In the genomic region with DNA sequence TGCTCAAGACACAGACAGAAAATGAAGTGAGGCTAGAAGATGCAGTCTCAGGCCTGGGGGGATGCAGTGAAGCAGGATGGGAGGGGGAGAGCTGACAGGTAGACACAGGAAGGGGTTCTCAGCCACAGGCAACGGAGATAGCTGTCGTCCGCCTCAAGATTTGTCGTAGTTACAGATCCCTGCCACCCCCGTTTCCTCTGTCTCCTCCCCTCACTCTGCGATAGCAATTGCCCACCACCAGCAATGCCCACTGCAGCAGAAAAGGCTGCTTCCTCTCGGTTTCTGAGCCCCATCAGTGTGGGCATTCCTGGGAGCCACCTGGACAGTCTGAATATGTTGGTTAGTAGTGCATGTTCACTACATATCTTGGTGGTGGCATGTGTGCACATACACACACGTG, we compare ENCODE assay signal across 20 mouse cellular contexts. TPM values are rescaled to one million over a fixed set of nuclear protein-coding genes. Genes with fewer than 3 reads are reported as not detected.
DNase-seq lines count a peak whose midpoint lies in the region; TF ChIP-seq lines count a peak whose summit lies in the region.
"Had no signal": no experiment of that assay in that cellular context is flagged by ENCODE, and none has a peak within 500 bp of the region (broad histone marks: within the 10 kb centered on the region; RNA-seq: fewer than 3 reads in every experiment).

No protein-coding gene starts in this region.

- peak in 1 of 2 experiments; percentile 32 for DNase-seq in spleen, adult 2 months (ENCODE audit: low read depth in 1 of 2, low spot score in 2 of 2)
- DNase-seq in spleen, postnatal 4 days (ENCODE audit: low spot score in 2 of 2), result no peak
- peak; percentile 62 for DNase-seq in T-cell, adult 2 months (ENCODE audit: low spot score)
- peak; percentile 73 for DNase-seq in naive thymus-derived CD4-positive, alpha-beta T cell, adult 2 months (ENCODE audit: low read depth)
- peak; percentile 52 to 70 for DNase-seq in thymus, postnatal 36 days
- DNase-seq in frontal cortex, postnatal 10 days (ENCODE audit: low spot score in 2 of 2), result no peak
- DNase-seq in adrenal gland, adult 8-10 months, result no peak
- DNase-seq: adrenal gland, postnatal 25 days; cerebellum, adult 9-11 months; embryo, embryonic 11 days; kidney, adult 2 months; kidney, postnatal 36 days; lung, adult 18-20 months; right cerebral cortex, adult 18-20 months had no signal

- WGBS in spleen, adult 2 months, result 14% methylated on average over 8 of the region's 8 CpGs

- peak overlapping the region; percentile 27; the same call in 1 of the 2 replicates for H3K4me3 ChIP-seq in spleen, adult 2 months (ENCODE audit: extremely low read depth, insufficient read depth, insufficient read length)
- H3K4me3 ChIP-seq: forebrain, embryonic 12.5 days; heart, embryonic 10.5 days; midbrain, embryonic 12.5 days; myocyte had no signal

- TF ChIP-seq CTCF in spleen, adult 2 months (IDR thresholded peaks at IDR 0.05; ENCODE audit: extremely low read depth, insufficient read depth, insufficient read length, insufficient replicate concordance), result no peak

- no peaks in the 10 kb centered on the region for H3K27me3 ChIP-seq in spleen, adult 2 months (ENCODE audit: control insufficient read depth, insufficient read depth, low read length)
- H3K27me3 ChIP-seq: CH12.LX had no signal

- H3K36me3 ChIP-seq in spleen, adult 2 months (ENCODE audit: control insufficient read depth, insufficient read depth, low read length), result no peaks in the 10 kb centered on the region
- H3K36me3 ChIP-seq: heart, embryonic 10.5 days had no signal

- TF ChIP-seq POLR2A in spleen, adult 2 months (IDR thresholded peaks at IDR 0.05; ENCODE audit: low read depth, low read length), result peak; percentile 13; the same call in 1 of the 2 replicates

- peak overlapping the region; percentile 79 for H3K27ac ChIP-seq in spleen, adult 2 months (ENCODE audit: insufficient read depth, low read length)
- H3K27ac ChIP-seq: forebrain, embryonic 12.5 days; heart, embryonic 10.5 days; hindbrain, embryonic 14.5 days; midbrain, embryonic 12.5 days had no signal

- peaks cover 29% of the 10 kb centered on the region; the same call in 1 of the 2 replicates for H3K4me1 ChIP-seq in spleen, adult 2 months (ENCODE audit: control insufficient read depth, insufficient read depth, insufficient read length)

RNA-seq across cellular contexts. Expression of a gene that starts 7.6 kb away (rescaled TPM):
- 54.3 and 67.0 TPM in 2 replicates for polyA plus RNA-seq in spleen, adult 2 months (2012; rRNA removed)
- total RNA-seq in adrenal gland, adult 8-10 months (2022), result 10 to 100 TPM; 12.2 to 14.0 (median 12.5) TPM

RNA-seq across cellular contexts. Expression of a gene that starts 28.4 kb away (rescaled TPM):
- 13.9 and 17.1 TPM in 2 replicates for polyA plus RNA-seq in spleen, adult 2 months (2012; rRNA removed)
- total RNA-seq in adrenal gland, adult 8-10 months (2022), result 10 to 100 TPM; 44.3 to 50.8 (median 47.0) TPM

RNA-seq across cellular contexts. Expression of a gene that starts 43.2 kb away (rescaled TPM):
- polyA plus RNA-seq in spleen, adult 2 months (2012; rRNA removed), result 67.6 and 105 TPM in 2 replicates
- 10 to 100 TPM; 31.5 to 46.9 (median 34.3) TPM for total RNA-seq in adrenal gland, adult 8-10 months (2022)

RNA-seq across cellular contexts. Expression of a gene that starts 56.4 kb away (rescaled TPM):
- 51.3 and 72.3 TPM in 2 replicates for polyA plus RNA-seq in spleen, adult 2 months (2012; rRNA removed)
- 100 to 1,000 TPM in 3 of 4 experiments, 10 to 100 TPM in 1; 88.2 to 134 (median 124) TPM for total RNA-seq in adrenal gland, adult 8-10 months (2022)

Comparison
In these comparisons a context has a peak if more than half of its experiments do, and no peak if none do; other contexts are left out.
1. DNase-seq: peak in T-cell, adult 2 months (single experiment), naive thymus-derived CD4-positive, alpha-beta T cell, adult 2 months (single experiment) and thymus, postnatal 36 days (2 of 2); none in spleen, postnatal 4 days (0 of 2), frontal cortex, postnatal 10 days (0 of 2) and adrenal gland, adult 8-10 months (single experiment).